Mouse (Mus musculus) CH12.LX (cell line): ENCODE results near the gene Gm49403. TPM values are rescaled to one million over a fixed set of nuclear protein-coding genes. Genes with fewer than 3 reads are reported as not detected.

Source experiments
- DNase-seq: peaks from one replicate; pipeline ENCODE4 v3.0.0-alpha.2; 2013; ENCODE audit errors: extremely low read depth
- H3K27ac ChIP-seq: 2 replicates; pipeline ENCODE4 v1.5.1; 2012; ENCODE audit warnings: low read depth, mild to moderate bottlenecking, control low read depth, moderate library complexity; ENCODE audit not compliant: insufficient read depth
- H3K27me3 ChIP-seq: replicated peaks from 2 replicates; pipeline ENCODE3; 2012; ENCODE audit warnings: inconsistent platforms
- H3K36me3 ChIP-seq, 2 experiments: replicated peaks in 1 of 2; 2 replicates each; pipeline versions ENCODE3 to v1.6.1; 2012; ENCODE audit warnings: inconsistent platforms in 1 of 2, low read length in 1 of 2, mild to moderate bottlenecking in 1 of 2, mixed read lengths in 1 of 2, moderate library complexity in 1 of 2; ENCODE audit not compliant: control insufficient read depth in 1 of 2, insufficient read depth in 1 of 2
- H3K4me1 ChIP-seq, 2 experiments: 2 replicates each; pipeline ENCODE4 v1.6.1; 2012; ENCODE audit warnings: inconsistent platforms in 1 of 2, moderate library complexity in 1 of 2; ENCODE audit not compliant: insufficient read depth in 2 of 2, control insufficient read depth in 1 of 2
- H3K4me2 ChIP-seq: 2 replicates; pipeline ENCODE4 v1.6.1; 2012; ENCODE audit warnings: low read depth, mild to moderate bottlenecking, control low read depth; ENCODE audit not compliant: poor library complexity, insufficient read depth, severe bottlenecking
- H3K4me3 ChIP-seq, 3 experiments: fragments of 150-350 bp in 1 of 3; sonication (generic) in 1 of 3; replicated peaks in 1 of 3; 2 replicates each; pipeline versions ENCODE3 to v1.5.1; 2011 to 2012; ENCODE audit warnings: low read depth in 2 of 3, low read length in 2 of 3, mild to moderate bottlenecking in 2 of 3, moderate library complexity in 2 of 3, control low read depth in 1 of 3, improper control_type of control experiment in 1 of 3, inconsistent platforms in 1 of 3, mixed read lengths in 1 of 3; ENCODE audit not compliant: poor library complexity in 1 of 3
- H3K79me2 ChIP-seq: replicated peaks from 2 replicates; pipeline ENCODE4 v1.6.1; 2012; ENCODE audit warnings: mild to moderate bottlenecking, moderate library complexity; ENCODE audit not compliant: control insufficient read depth, poor library complexity, insufficient read depth, severe bottlenecking; ENCODE audit errors: extremely low read depth
- H3K9ac ChIP-seq: 2 replicates; pipeline ENCODE4 v1.6.1; 2012; ENCODE audit warnings: low read depth, mild to moderate bottlenecking, control low read depth, moderate library complexity; ENCODE audit not compliant: insufficient read depth
- H3K9me3 ChIP-seq: replicated peaks from 2 replicates; pipeline ENCODE3; 2012; ENCODE audit warnings: low read length, inconsistent platforms, mixed read lengths
- BHLHE40 ChIP-seq: IDR thresholded peaks from 2 replicates; pipeline ENCODE4 v1.6.1; 2011; ENCODE audit warnings: mild to moderate bottlenecking, low read depth, low read length, improper control_type of control experiment
- CHD1 ChIP-seq: IDR thresholded peaks from 2 replicates; pipeline ENCODE4 v1.6.1; 2012; ENCODE audit warnings: low read depth, low read length, improper control_type of control experiment, inconsistent platforms
- CHD2 ChIP-seq: IDR thresholded peaks from 2 replicates; pipeline ENCODE4 v1.6.1; 2011; ENCODE audit warnings: low read length, improper control_type of control experiment
- CTCF ChIP-seq, 2 experiments: IDR thresholded peaks in 1 of 2; conservative IDR thresholded peaks in 1 of 2; 2 replicates each; pipeline ENCODE4 v1.5.1; 2011 to 2012; ENCODE audit warnings: low read depth in 2 of 2, low read length in 2 of 2, improper control_type of control experiment in 1 of 2, inconsistent platforms in 1 of 2, mild to moderate bottlenecking in 1 of 2, moderate library complexity in 1 of 2
- E2F4 ChIP-seq: IDR thresholded peaks from 2 replicates; pipeline ENCODE4 v1.6.1; 2011; ENCODE audit warnings: low read depth, low read length, improper control_type of control experiment; ENCODE audit not compliant: insufficient replicate concordance
- ELF1 ChIP-seq: IDR thresholded peaks from 2 replicates; pipeline ENCODE4 v1.6.1; 2014; ENCODE audit warnings: low read depth, mild to moderate bottlenecking, inconsistent platforms, low read length, improper control_type of control experiment
- EP300 ChIP-seq: IDR thresholded peaks from 2 replicates; pipeline ENCODE4 v1.6.1; 2011; ENCODE audit warnings: low read length, improper control_type of control experiment
- ETS1 ChIP-seq: conservative IDR thresholded peaks from 2 replicates; pipeline ENCODE4 v1.6.1; 2012; ENCODE audit warnings: low read depth, mild to moderate bottlenecking, inconsistent platforms, low read length, improper control_type of control experiment, moderate library complexity
- HCFC1 ChIP-seq: IDR thresholded peaks from 2 replicates; pipeline ENCODE4 v1.6.1; 2012; ENCODE audit warnings: low read depth, mild to moderate bottlenecking, inconsistent platforms, low read length, improper control_type of control experiment
- IRF4 ChIP-seq: IDR thresholded peaks from 2 replicates; pipeline ENCODE4 v1.6.1; 2014; ENCODE audit warnings: low read depth, mild to moderate bottlenecking, inconsistent platforms, low read length, improper control_type of control experiment
- JUN ChIP-seq: IDR thresholded peaks from 2 replicates; pipeline ENCODE4 v1.6.1; 2011; ENCODE audit warnings: low read depth, mild to moderate bottlenecking, low read length, improper control_type of control experiment, moderate library complexity; ENCODE audit not compliant: insufficient read depth
- JUND ChIP-seq: conservative IDR thresholded peaks from 2 replicates; pipeline ENCODE4 v1.6.1; 2011; ENCODE audit warnings: low read depth, low read length, improper control_type of control experiment
- KAT2A ChIP-seq: IDR thresholded peaks from 2 replicates; pipeline ENCODE4 v1.6.1; 2012; ENCODE audit warnings: low read length, improper control_type of control experiment, inconsistent platforms; ENCODE audit not compliant: insufficient replicate concordance
- MAFK ChIP-seq: IDR thresholded peaks from 2 replicates; pipeline ENCODE4 v1.6.1; 2011; ENCODE audit warnings: low read length, improper control_type of control experiment; ENCODE audit not compliant: insufficient replicate concordance
- MAX ChIP-seq: IDR thresholded peaks from 2 replicates; pipeline ENCODE4 v1.6.1; 2011; ENCODE audit warnings: low read length, improper control_type of control experiment
- MAZ ChIP-seq: IDR thresholded peaks from 2 replicates; pipeline ENCODE4 v1.6.1; 2012; ENCODE audit warnings: low read depth, mild to moderate bottlenecking, inconsistent platforms, low read length, improper control_type of control experiment, moderate library complexity
- MEF2A ChIP-seq: IDR thresholded peaks from 2 replicates; pipeline ENCODE4 v1.6.1; 2014; ENCODE audit warnings: low read depth, mild to moderate bottlenecking, inconsistent platforms, low read length, improper control_type of control experiment, borderline replicate concordance
- MXI1 ChIP-seq: IDR thresholded peaks from 2 replicates; pipeline ENCODE4 v1.6.1; 2011; ENCODE audit warnings: mild to moderate bottlenecking, low read depth, low read length, improper control_type of control experiment
- MYC ChIP-seq: IDR thresholded peaks from 2 replicates; pipeline ENCODE4 v1.6.1; 2011; ENCODE audit warnings: low read depth, mild to moderate bottlenecking, improper control_type of control experiment, low read length
- NELFE ChIP-seq: IDR thresholded peaks from 2 replicates; pipeline ENCODE4 v1.6.1; 2011; ENCODE audit warnings: low read depth, low read length, improper control_type of control experiment
- NRF1 ChIP-seq: IDR thresholded peaks from 2 replicates; pipeline ENCODE4 v1.6.1; 2014; ENCODE audit warnings: low read depth, mild to moderate bottlenecking, inconsistent platforms, low read length, improper control_type of control experiment, moderate library complexity
- PAX5 ChIP-seq: IDR thresholded peaks from 2 replicates; pipeline ENCODE4 v1.6.1; 2012; ENCODE audit warnings: low read length, inconsistent platforms, mixed read lengths
- POLR2A ChIP-seq: IDR thresholded peaks from 2 replicates; pipeline ENCODE4 v1.6.1; 2011; ENCODE audit warnings: low read depth, mild to moderate bottlenecking, improper control_type of control experiment, low read length
- POLR2AphosphoS2 ChIP-seq: IDR thresholded peaks from 2 replicates; pipeline ENCODE4 v1.6.1; 2011; ENCODE audit warnings: low read depth, low read length, improper control_type of control experiment
- RAD21 ChIP-seq: IDR thresholded peaks from 2 replicates; pipeline ENCODE4 v1.6.1; 2011; ENCODE audit warnings: low read depth, mild to moderate bottlenecking, low read length, improper control_type of control experiment, moderate library complexity
- RCOR1 ChIP-seq: conservative IDR thresholded peaks from 2 replicates; pipeline ENCODE4 v1.6.1; 2012; ENCODE audit warnings: low read depth, mild to moderate bottlenecking, inconsistent platforms, low read length, improper control_type of control experiment
- SIN3A ChIP-seq: IDR thresholded peaks from 2 replicates; pipeline ENCODE4 v1.6.1; 2012; ENCODE audit warnings: low read length, improper control_type of control experiment, inconsistent platforms
- SMC3 ChIP-seq: IDR thresholded peaks from 2 replicates; pipeline ENCODE4 v1.6.1; 2011; ENCODE audit warnings: low read depth, low read length, improper control_type of control experiment
- TBP ChIP-seq: conservative IDR thresholded peaks from 2 replicates; pipeline ENCODE4 v1.6.1; 2011; ENCODE audit warnings: low read depth, low read length, improper control_type of control experiment
- TCF12 ChIP-seq: IDR thresholded peaks from 2 replicates; pipeline ENCODE4 v1.6.1; 2014; ENCODE audit warnings: low read depth, mild to moderate bottlenecking, inconsistent platforms, low read length, improper control_type of control experiment
- UBTF ChIP-seq: IDR thresholded peaks from 2 replicates; pipeline ENCODE4 v1.6.1; 2012; ENCODE audit warnings: low read depth, mild to moderate bottlenecking, inconsistent platforms, low read length, improper control_type of control experiment, moderate library complexity
- USF1 ChIP-seq: IDR thresholded peaks from 2 replicates; pipeline ENCODE4 v1.6.1; 2014; ENCODE audit warnings: low read depth, mild to moderate bottlenecking, inconsistent platforms, low read length, improper control_type of control experiment
- USF2 ChIP-seq: conservative IDR thresholded peaks from 2 replicates; pipeline ENCODE4 v1.6.1; 2011; ENCODE audit warnings: low read depth, low read length, improper control_type of control experiment
- ZC3H11A ChIP-seq: IDR thresholded peaks from 2 replicates; pipeline ENCODE4 v1.6.1; 2012; ENCODE audit warnings: low read depth, mild to moderate bottlenecking, inconsistent platforms, low read length, improper control_type of control experiment
- ZKSCAN1 ChIP-seq: IDR thresholded peaks from 2 replicates; pipeline ENCODE4 v1.6.1; 2012; ENCODE audit warnings: low read depth, inconsistent platforms, low read length, improper control_type of control experiment, borderline replicate concordance
- ZMIZ1 ChIP-seq: IDR thresholded peaks from 2 replicates; pipeline ENCODE4 v1.6.1; 2012; ENCODE audit warnings: low read depth, mild to moderate bottlenecking, inconsistent platforms, low read length, improper control_type of control experiment
- ZNF384 ChIP-seq: IDR thresholded peaks from 2 replicates; pipeline ENCODE4 v1.6.1; 2012; ENCODE audit warnings: low read depth, low read length, improper control_type of control experiment, inconsistent platforms
- dilution Hi-C: fragments of 300-500 bp; cut with MboI; formaldehyde crosslinking; loops from 2 replicates; pipeline ENCODE4 v1.14.3; 2020; ENCODE audit warnings: low sequenced_read_pairs; ENCODE audit not compliant: extremely low pct_unique_long_range_greater_than_20kb, extremely low pct_ligation_motif_present
- in situ Hi-C: fragments of 300-500 bp; cut with MboI; formaldehyde crosslinking; loops from 3 replicates; pipeline ENCODE4 v1.14.3; 2019; ENCODE audit warnings: low sequenced_read_pairs, low pct_ligation_motif_present, low pct_unique_long_range_greater_than_20kb, mixed read lengths
- polyA plus RNA-seq: library from polyadenylated mRNA; unstranded; fragments of >175 nt; gene quantifications from 2 replicates; pipeline ENCODE4 v1.2.1, GENCODE M21; 2012; ENCODE audit warnings: low read depth; ENCODE audit not compliant: insufficient read length
- total RNA-seq, 2 experiments: library from RNA; depleted of rRNA; stranded (reverse); fragments of 300-350 nt in 1 of 2; fragments of >200 nt in 1 of 2; gene quantifications; 2 replicates each; pipeline ENCODE4 v1.2.3; 2012 to 2014

Gene Gm49403
- total and polyA plus RNA-seq, 3 experiments, result not detected

DNA sequence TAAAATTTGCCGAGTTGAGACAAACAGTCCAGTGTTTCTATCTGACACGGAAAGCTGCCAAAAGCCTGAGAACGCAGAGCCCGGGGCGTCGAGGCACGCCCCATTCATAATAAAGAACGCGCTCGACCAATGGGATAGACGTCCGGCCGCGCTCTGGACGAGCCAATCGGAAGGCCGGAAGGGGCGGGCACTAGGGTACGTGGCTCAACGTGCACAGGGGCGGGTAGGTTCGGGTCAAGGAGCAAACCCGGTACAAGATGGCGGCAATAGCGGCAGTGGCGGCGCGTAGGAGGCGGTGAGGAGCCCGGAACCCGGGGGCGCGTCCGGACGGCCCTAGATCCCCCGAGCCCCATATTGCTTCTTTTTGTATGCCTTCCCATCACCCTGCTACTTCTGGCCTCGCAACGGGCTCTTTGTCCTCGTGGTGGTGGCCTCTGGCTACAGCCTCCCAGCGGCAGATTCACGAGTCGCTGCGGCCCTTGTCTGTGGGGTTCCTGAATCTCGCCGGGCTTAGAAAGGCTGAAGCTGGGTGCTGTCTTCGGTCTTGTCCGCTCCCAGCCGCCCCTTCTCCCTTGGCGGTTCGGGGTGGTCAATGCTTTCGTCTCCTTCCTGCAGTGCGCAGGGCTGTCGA, 14.2 kb downstream of the Gm49403 start, which contains the start of gene Ganab:
Gene Ganab, plus strand, starts transcription at position 207 of the 631 bp plus-strand sequence.
- H3K9ac ChIP-seq, result peak within 1 kb of the TSS; percentile 85
- TF ChIP-seq JUND, result no peak
- TF ChIP-seq TCF12, result peak; percentile 93
- peak; percentile 76; the same call in 1 of the 2 replicates for TF ChIP-seq KAT2A
- TF ChIP-seq ZC3H11A, result no peak
- 0 out of 2 replicates have a peak, but pooled peaks have one; percentile 22 for TF ChIP-seq ETS1
- no peak for TF ChIP-seq ZNF384
- TF ChIP-seq MXI1, result peak; percentile 70
- TF ChIP-seq MAX, result peak; percentile 63
- TF ChIP-seq RCOR1, result no peak
- peak; percentile 60 for TF ChIP-seq CHD2
- peak; percentile 43 for TF ChIP-seq IRF4
- peak; percentile 73; the same call in 1 of the 2 replicates for TF ChIP-seq ELF1
- TF ChIP-seq CTCF (conservative IDR thresholded peaks at IDR 0.05 in 1 of 2, IDR thresholded peaks at IDR 0.05 in 1 of 2; ENCODE audit: low read depth in 2 of 2, low read length in 2 of 2), result no peak
- TF ChIP-seq E2F4, result peak; percentile 74; the same call in 1 of the 2 replicates
- peak; percentile 85; the same call in 1 of the 2 replicates for TF ChIP-seq ZMIZ1
- TF ChIP-seq USF1, result no peak
- TF ChIP-seq NRF1, result peak; percentile 62
- no peak for TF ChIP-seq MAFK
- no peak for TF ChIP-seq EP300
- TF ChIP-seq POLR2AphosphoS2, result peak; percentile 96
- peak; percentile 88 for TF ChIP-seq POLR2A
- TF ChIP-seq ZKSCAN1, result no peak
- no peak for TF ChIP-seq RAD21
- peak; percentile 84 for TF ChIP-seq HCFC1
- TF ChIP-seq TBP, result peak; percentile 44; the same call in 1 of the 2 replicates
- TF ChIP-seq JUN, result no peak
- TF ChIP-seq USF2, result no peak
- TF ChIP-seq SMC3, result no peak
- no peak for TF ChIP-seq PAX5
- TF ChIP-seq SIN3A, result peak; percentile 72
- no peak for TF ChIP-seq UBTF
- peak; percentile 77 for TF ChIP-seq NELFE
- TF ChIP-seq MEF2A, result peak; percentile 14; the same call in 1 of the 2 replicates
- TF ChIP-seq BHLHE40, result no peak; the same call in 1 of the 2 replicates
- TF ChIP-seq MAZ, result 0 out of 2 replicates have a peak, but pooled peaks have one; percentile 40
- no peak; the same call in 1 of the 2 replicates for TF ChIP-seq MYC
- TF ChIP-seq CHD1, result peak; percentile 72; the same call in 1 of the 2 replicates
- H3K9me3 ChIP-seq, result no peaks in the 10 kb centered on the region
- H3K27ac ChIP-seq, result peak within 1 kb of the TSS; percentile 90
- H3K79me2 ChIP-seq, result peaks cover 77% of the 10 kb centered on the region
- peak within 1 kb of the TSS; percentile 82 to 99 (median 99) for H3K4me3 ChIP-seq
- dilution Hi-C loops (no loop called here), in situ Hi-C loops (loop anchor here (5.0 kb wide), 1 partner anchor 39 kb away; no protein-coding TSS in a partner anchor)
- H3K27me3 ChIP-seq, result no peaks in the 10 kb centered on the region
- peak within 1 kb of the TSS; percentile 96 for H3K4me2 ChIP-seq
- peak; percentile 96 for DNase-seq
- H3K36me3 ChIP-seq, result peaks cover 26 to 43% of the 10 kb centered on the region in 2 experiments
- peaks cover 28 to 68% of the 10 kb centered on the region in 2 experiments for H3K4me1 ChIP-seq
